Mouse (Mus musculus) CH12.LX (cell line): Measurements from ENCODE around the gene Lsp1. TPM values are rescaled to one million over a fixed set of nuclear protein-coding genes. Genes with fewer than 3 reads are reported as not detected.

Experiments
- DNase-seq: peaks from one replicate; pipeline ENCODE4 v3.0.0-alpha.2; 2013; ENCODE audit errors: extremely low read depth
- H3K27ac ChIP-seq: 2 replicates; pipeline ENCODE4 v1.5.1; 2012; ENCODE audit warnings: low read depth, mild to moderate bottlenecking, control low read depth, moderate library complexity; ENCODE audit not compliant: insufficient read depth
- H3K27me3 ChIP-seq: replicated peaks from 2 replicates; pipeline ENCODE3; 2012; ENCODE audit warnings: inconsistent platforms
- H3K36me3 ChIP-seq, 2 experiments: replicated peaks in 1 of 2; 2 replicates each; pipeline versions ENCODE3 to v1.6.1; 2012; ENCODE audit warnings: inconsistent platforms in 1 of 2, low read length in 1 of 2, mild to moderate bottlenecking in 1 of 2, mixed read lengths in 1 of 2, moderate library complexity in 1 of 2; ENCODE audit not compliant: control insufficient read depth in 1 of 2, insufficient read depth in 1 of 2
- H3K4me1 ChIP-seq, 2 experiments: 2 replicates each; pipeline ENCODE4 v1.6.1; 2012; ENCODE audit warnings: inconsistent platforms in 1 of 2, moderate library complexity in 1 of 2; ENCODE audit not compliant: insufficient read depth in 2 of 2, control insufficient read depth in 1 of 2
- H3K4me2 ChIP-seq: 2 replicates; pipeline ENCODE4 v1.6.1; 2012; ENCODE audit warnings: low read depth, mild to moderate bottlenecking, control low read depth; ENCODE audit not compliant: poor library complexity, insufficient read depth, severe bottlenecking
- H3K4me3 ChIP-seq, 3 experiments: fragments of 150-350 bp in 1 of 3; sonication (generic) in 1 of 3; replicated peaks in 1 of 3; 2 replicates each; pipeline versions ENCODE3 to v1.5.1; 2011 to 2012; ENCODE audit warnings: low read depth in 2 of 3, low read length in 2 of 3, mild to moderate bottlenecking in 2 of 3, moderate library complexity in 2 of 3, control low read depth in 1 of 3, improper control_type of control experiment in 1 of 3, inconsistent platforms in 1 of 3, mixed read lengths in 1 of 3; ENCODE audit not compliant: poor library complexity in 1 of 3
- H3K79me2 ChIP-seq: replicated peaks from 2 replicates; pipeline ENCODE4 v1.6.1; 2012; ENCODE audit warnings: mild to moderate bottlenecking, moderate library complexity; ENCODE audit not compliant: control insufficient read depth, poor library complexity, insufficient read depth, severe bottlenecking; ENCODE audit errors: extremely low read depth
- H3K9ac ChIP-seq: 2 replicates; pipeline ENCODE4 v1.6.1; 2012; ENCODE audit warnings: low read depth, mild to moderate bottlenecking, control low read depth, moderate library complexity; ENCODE audit not compliant: insufficient read depth
- H3K9me3 ChIP-seq: replicated peaks from 2 replicates; pipeline ENCODE3; 2012; ENCODE audit warnings: low read length, inconsistent platforms, mixed read lengths
- BHLHE40 ChIP-seq: IDR thresholded peaks from 2 replicates; pipeline ENCODE4 v1.6.1; 2011; ENCODE audit warnings: mild to moderate bottlenecking, low read depth, low read length, improper control_type of control experiment
- CHD1 ChIP-seq: IDR thresholded peaks from 2 replicates; pipeline ENCODE4 v1.6.1; 2012; ENCODE audit warnings: low read depth, low read length, improper control_type of control experiment, inconsistent platforms
- CHD2 ChIP-seq: IDR thresholded peaks from 2 replicates; pipeline ENCODE4 v1.6.1; 2011; ENCODE audit warnings: low read length, improper control_type of control experiment
- CTCF ChIP-seq, 2 experiments: IDR thresholded peaks in 1 of 2; conservative IDR thresholded peaks in 1 of 2; 2 replicates each; pipeline ENCODE4 v1.5.1; 2011 to 2012; ENCODE audit warnings: low read depth in 2 of 2, low read length in 2 of 2, improper control_type of control experiment in 1 of 2, inconsistent platforms in 1 of 2, mild to moderate bottlenecking in 1 of 2, moderate library complexity in 1 of 2
- ELF1 ChIP-seq: IDR thresholded peaks from 2 replicates; pipeline ENCODE4 v1.6.1; 2014; ENCODE audit warnings: low read depth, mild to moderate bottlenecking, inconsistent platforms, low read length, improper control_type of control experiment
- EP300 ChIP-seq: IDR thresholded peaks from 2 replicates; pipeline ENCODE4 v1.6.1; 2011; ENCODE audit warnings: low read length, improper control_type of control experiment
- HCFC1 ChIP-seq: IDR thresholded peaks from 2 replicates; pipeline ENCODE4 v1.6.1; 2012; ENCODE audit warnings: low read depth, mild to moderate bottlenecking, inconsistent platforms, low read length, improper control_type of control experiment
- KAT2A ChIP-seq: IDR thresholded peaks from 2 replicates; pipeline ENCODE4 v1.6.1; 2012; ENCODE audit warnings: low read length, improper control_type of control experiment, inconsistent platforms; ENCODE audit not compliant: insufficient replicate concordance
- MAFK ChIP-seq: IDR thresholded peaks from 2 replicates; pipeline ENCODE4 v1.6.1; 2011; ENCODE audit warnings: low read length, improper control_type of control experiment; ENCODE audit not compliant: insufficient replicate concordance
- MAZ ChIP-seq: IDR thresholded peaks from 2 replicates; pipeline ENCODE4 v1.6.1; 2012; ENCODE audit warnings: low read depth, mild to moderate bottlenecking, inconsistent platforms, low read length, improper control_type of control experiment, moderate library complexity
- MEF2A ChIP-seq: IDR thresholded peaks from 2 replicates; pipeline ENCODE4 v1.6.1; 2014; ENCODE audit warnings: low read depth, mild to moderate bottlenecking, inconsistent platforms, low read length, improper control_type of control experiment, borderline replicate concordance
- NELFE ChIP-seq: IDR thresholded peaks from 2 replicates; pipeline ENCODE4 v1.6.1; 2011; ENCODE audit warnings: low read depth, low read length, improper control_type of control experiment
- NRF1 ChIP-seq: IDR thresholded peaks from 2 replicates; pipeline ENCODE4 v1.6.1; 2014; ENCODE audit warnings: low read depth, mild to moderate bottlenecking, inconsistent platforms, low read length, improper control_type of control experiment, moderate library complexity
- PAX5 ChIP-seq: IDR thresholded peaks from 2 replicates; pipeline ENCODE4 v1.6.1; 2012; ENCODE audit warnings: low read length, inconsistent platforms, mixed read lengths
- POLR2A ChIP-seq: IDR thresholded peaks from 2 replicates; pipeline ENCODE4 v1.6.1; 2011; ENCODE audit warnings: low read depth, mild to moderate bottlenecking, improper control_type of control experiment, low read length
- RAD21 ChIP-seq: IDR thresholded peaks from 2 replicates; pipeline ENCODE4 v1.6.1; 2011; ENCODE audit warnings: low read depth, mild to moderate bottlenecking, low read length, improper control_type of control experiment, moderate library complexity
- RCOR1 ChIP-seq: conservative IDR thresholded peaks from 2 replicates; pipeline ENCODE4 v1.6.1; 2012; ENCODE audit warnings: low read depth, mild to moderate bottlenecking, inconsistent platforms, low read length, improper control_type of control experiment
- SIN3A ChIP-seq: IDR thresholded peaks from 2 replicates; pipeline ENCODE4 v1.6.1; 2012; ENCODE audit warnings: low read length, improper control_type of control experiment, inconsistent platforms
- TCF12 ChIP-seq: IDR thresholded peaks from 2 replicates; pipeline ENCODE4 v1.6.1; 2014; ENCODE audit warnings: low read depth, mild to moderate bottlenecking, inconsistent platforms, low read length, improper control_type of control experiment
- UBTF ChIP-seq: IDR thresholded peaks from 2 replicates; pipeline ENCODE4 v1.6.1; 2012; ENCODE audit warnings: low read depth, mild to moderate bottlenecking, inconsistent platforms, low read length, improper control_type of control experiment, moderate library complexity
- USF1 ChIP-seq: IDR thresholded peaks from 2 replicates; pipeline ENCODE4 v1.6.1; 2014; ENCODE audit warnings: low read depth, mild to moderate bottlenecking, inconsistent platforms, low read length, improper control_type of control experiment
- USF2 ChIP-seq: conservative IDR thresholded peaks from 2 replicates; pipeline ENCODE4 v1.6.1; 2011; ENCODE audit warnings: low read depth, low read length, improper control_type of control experiment
- ZC3H11A ChIP-seq: IDR thresholded peaks from 2 replicates; pipeline ENCODE4 v1.6.1; 2012; ENCODE audit warnings: low read depth, mild to moderate bottlenecking, inconsistent platforms, low read length, improper control_type of control experiment
- ZMIZ1 ChIP-seq: IDR thresholded peaks from 2 replicates; pipeline ENCODE4 v1.6.1; 2012; ENCODE audit warnings: low read depth, mild to moderate bottlenecking, inconsistent platforms, low read length, improper control_type of control experiment
- ZNF384 ChIP-seq: IDR thresholded peaks from 2 replicates; pipeline ENCODE4 v1.6.1; 2012; ENCODE audit warnings: low read depth, low read length, improper control_type of control experiment, inconsistent platforms
- dilution Hi-C: fragments of 300-500 bp; cut with MboI; formaldehyde crosslinking; loops from 2 replicates; pipeline ENCODE4 v1.14.3; 2020; ENCODE audit warnings: low sequenced_read_pairs; ENCODE audit not compliant: extremely low pct_unique_long_range_greater_than_20kb, extremely low pct_ligation_motif_present
- in situ Hi-C: fragments of 300-500 bp; cut with MboI; formaldehyde crosslinking; loops from 3 replicates; pipeline ENCODE4 v1.14.3; 2019; ENCODE audit warnings: low sequenced_read_pairs, low pct_ligation_motif_present, low pct_unique_long_range_greater_than_20kb, mixed read lengths
- polyA plus RNA-seq: library from polyadenylated mRNA; unstranded; fragments of >175 nt; gene quantifications from 2 replicates; pipeline ENCODE4 v1.2.1, GENCODE M21; 2012; ENCODE audit warnings: low read depth; ENCODE audit not compliant: insufficient read length
- total RNA-seq, 2 experiments: library from RNA; depleted of rRNA; stranded (reverse); fragments of 300-350 nt in 1 of 2; fragments of >200 nt in 1 of 2; gene quantifications; 2 replicates each; pipeline ENCODE4 v1.2.3; 2012 to 2014

The Lsp1 gene
- total and polyA plus RNA-seq, 3 experiments = 364 to 715 (median 367) TPM

DNA sequence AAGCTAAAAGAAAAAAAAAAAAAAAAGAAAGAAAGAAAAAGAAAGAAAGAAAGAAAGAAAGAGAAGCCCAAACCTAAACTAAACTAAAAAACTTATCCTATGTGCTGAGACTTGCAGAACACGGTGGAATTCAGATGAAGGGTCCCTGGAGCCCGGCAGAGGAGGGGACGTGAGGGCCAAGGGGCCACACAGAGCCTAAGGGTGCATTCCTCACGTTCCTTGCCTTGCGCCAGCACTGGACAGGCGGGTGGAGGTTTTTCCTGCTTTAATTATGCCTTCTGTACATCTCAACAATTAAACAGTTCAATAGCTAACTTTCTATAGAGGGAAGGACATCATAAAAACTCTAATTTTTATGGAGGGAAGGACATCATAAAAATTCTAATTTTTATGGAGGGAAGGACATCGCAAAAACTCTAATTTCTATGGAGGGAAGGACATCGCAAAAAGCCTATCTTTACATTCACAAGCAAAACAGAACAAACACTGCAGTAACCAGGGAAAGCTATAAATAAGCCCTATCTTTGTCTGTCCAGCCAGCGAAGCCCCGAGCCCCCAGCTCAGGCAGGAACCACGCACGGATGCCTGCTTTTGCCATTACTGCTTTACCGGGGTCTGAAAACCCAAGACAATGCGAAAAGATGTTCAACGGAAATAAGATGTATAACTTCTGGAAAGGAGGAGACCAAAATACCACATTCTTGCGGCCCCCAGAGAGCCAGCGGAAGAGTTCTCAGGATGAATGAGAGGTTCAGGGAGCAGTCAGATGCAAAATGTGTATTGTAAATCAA is 62.8 kb downstream of the Lsp1 start:
- no peaks in the 10 kb centered on the region for H3K79me2 ChIP-seq
- H3K9me3 ChIP-seq = no peaks in the 10 kb centered on the region
- H3K36me3 ChIP-seq = no peaks in the 10 kb centered on the region
- TF ChIP-seq USF2 (no peak), MAZ (no peak), NELFE (no peak), HCFC1 (no peak), ZNF384 (no peak), TCF12 (no peak), MEF2A (no peak), BHLHE40 (no peak), CHD1 (no peak), USF1 (no peak), SIN3A (no peak), PAX5 (no peak), ZC3H11A (no peak), ELF1 (no peak), NRF1 (no peak), RCOR1 (no peak), UBTF (no peak), MAFK (no peak)
- dilution Hi-C loops = no loop called here
- H3K4me1 ChIP-seq = peaks cover 0 to 13% of the 10 kb centered on the region in 2 experiments; a peak in 2 of 4 replicates
- DNase-seq = no peak
- in situ Hi-C loops = no loop called here
- H3K27ac ChIP-seq = no peak overlapping the region
- H3K4me3 ChIP-seq = no peak overlapping the region
- no peak overlapping the region for H3K9ac ChIP-seq
- no peak overlapping the region for H3K4me2 ChIP-seq
- H3K27me3 ChIP-seq = peaks cover 22% of the 10 kb centered on the region

DNA sequence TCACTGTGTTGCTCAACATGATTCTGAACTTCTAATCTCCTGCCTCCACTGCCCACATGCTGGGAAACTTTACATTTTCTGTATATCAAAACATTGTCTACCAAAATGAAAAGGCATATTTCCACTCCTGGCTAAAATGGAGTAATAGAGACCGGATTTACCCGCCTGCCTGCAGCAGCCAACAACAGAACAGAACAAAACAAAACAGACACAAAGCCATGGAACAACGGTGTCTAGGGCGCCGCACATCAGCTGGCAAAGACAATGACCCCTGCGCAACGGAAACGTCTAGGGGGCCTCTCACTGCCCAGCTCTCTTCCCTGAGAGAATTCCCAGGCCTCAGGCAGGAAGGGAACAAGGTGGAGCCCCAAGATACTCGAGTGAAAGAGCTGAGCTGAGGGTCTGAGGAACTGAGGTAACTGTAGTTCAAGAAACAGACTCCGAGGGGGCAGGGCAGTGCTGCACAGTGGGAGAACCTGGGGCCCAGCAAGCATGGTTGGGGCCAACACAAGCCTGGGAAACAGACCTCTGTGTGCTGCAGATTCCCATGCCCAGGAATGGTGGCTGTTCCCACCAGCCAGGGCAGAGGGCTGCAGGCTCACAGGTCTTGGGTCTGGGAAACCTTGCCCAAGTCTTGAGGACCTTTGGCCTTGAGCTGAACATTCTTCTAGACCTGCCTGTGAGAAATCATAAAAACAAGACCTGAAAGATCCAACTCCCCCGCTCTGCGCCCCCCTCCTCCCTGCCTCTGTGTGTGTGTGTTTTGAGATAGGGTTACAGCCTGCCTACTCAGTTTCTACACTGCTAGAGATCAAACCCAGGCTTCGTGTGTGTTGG is 65.0 kb downstream of the Lsp1 start:
- in situ Hi-C loops (no loop called here), dilution Hi-C loops (no loop called here)
- DNase-seq = no peak
- no peak overlapping the region for H3K4me3 ChIP-seq
- no peaks in the 10 kb centered on the region for H3K79me2 ChIP-seq
- TF ChIP-seq CHD2 (no peak), KAT2A (no peak), PAX5 (no peak), EP300 (no peak), NRF1 (no peak), RAD21 (no peak), CTCF (conservative IDR thresholded peaks at IDR 0.05 in 1 of 2, IDR thresholded peaks at IDR 0.05 in 1 of 2; ENCODE audit: low read depth in 2 of 2, low read length in 2 of 2) (no peak), NELFE (no peak), USF1 (no peak), POLR2A (no peak), ZMIZ1 (no peak), ELF1 (no peak)
- peaks cover 0 to 13% of the 10 kb centered on the region in 2 experiments; a peak in 2 of 4 replicates for H3K4me1 ChIP-seq
- H3K9ac ChIP-seq = no peak overlapping the region
- H3K27me3 ChIP-seq = peaks cover 36% of the 10 kb centered on the region
- H3K27ac ChIP-seq = no peak overlapping the region
- H3K36me3 ChIP-seq = no peaks in the 10 kb centered on the region
- no peak overlapping the region for H3K4me2 ChIP-seq
- H3K9me3 ChIP-seq = no peaks in the 10 kb centered on the region
